Comparison of ENCODE assay signal across 12 mouse cellular contexts in genomic region chr7:81777667-81778218, GRCm38 (mm10). TPM values are rescaled to one million over a fixed set of nuclear protein-coding genes. Genes with fewer than 3 reads are reported as not detected.
A peak's percentile ranks its signal among the peaks of the same experiment; 100 is the strongest.
DNase-seq lines count a peak whose midpoint lies in the region; ATAC-seq and TF ChIP-seq lines count a peak whose summit lies in the region.
"Had no signal": no experiment of that assay in that cellular context is flagged by ENCODE, and none has a peak within 500 bp of the region (broad histone marks: within the 10 kb centered on the region; RNA-seq: fewer than 3 reads in every experiment).

No protein-coding gene starts in this region.

- no peaks in the 10 kb centered on the region for H3K9me3 ChIP-seq in forebrain, postnatal 0 days (ENCODE audit: low read length)
- H3K9me3 ChIP-seq in forebrain, embryonic 13.5 days (replicated peaks): no peaks in the 10 kb centered on the region
- no peaks in the 10 kb centered on the region for H3K9me3 ChIP-seq in liver, postnatal 0 days (ENCODE audit: low read length)
- no peaks in the 10 kb centered on the region for H3K9me3 ChIP-seq in liver, embryonic 11.5 days (ENCODE audit: control insufficient read depth, low read length)
- peaks cover 6% of the 10 kb centered on the region for H3K9me3 ChIP-seq in ES-Bruce4 (replicated peaks; ENCODE audit: control insufficient read depth, insufficient read depth, low read length, poor library complexity, severe bottlenecking)

- ATAC-seq in forebrain, postnatal 0 days: 0 out of 2 replicates have a peak, but pooled peaks have one; percentile 36
- ATAC-seq in forebrain, embryonic 13.5 days: no peak
- no peak for ATAC-seq in liver, postnatal 0 days
- no peak for ATAC-seq in liver, embryonic 11.5 days (replicated peaks; ENCODE audit: low FRiP score)
- ATAC-seq in activated CD4-positive, CD25-positive, alpha-beta regulatory T cell, adult 4 months: no peak

- TF ChIP-seq CTCF in forebrain, postnatal 0 days (IDR thresholded peaks at IDR 0.05; ENCODE audit: low read depth): peak; percentile 69
- TF ChIP-seq CTCF in liver, postnatal 0 days (IDR thresholded peaks at IDR 0.05; ENCODE audit: low read depth): peak; percentile 60
- peak; percentile 11 for TF ChIP-seq CTCF in ES-Bruce4 (IDR thresholded peaks at IDR 0.05; ENCODE audit: low read depth, low read length)

- H3K36me3 ChIP-seq in forebrain, postnatal 0 days (ENCODE audit: insufficient read depth): peaks cover 22% of the 10 kb centered on the region
- peaks cover 48% of the 10 kb centered on the region for H3K36me3 ChIP-seq in forebrain, embryonic 13.5 days (ENCODE audit: poor library complexity, severe bottlenecking)
- peaks cover 24% of the 10 kb centered on the region for H3K36me3 ChIP-seq in liver, postnatal 0 days (replicated peaks; ENCODE audit: insufficient read depth, low read length)
- H3K36me3 ChIP-seq in liver, embryonic 11.5 days (ENCODE audit: control insufficient read depth, insufficient read depth, low read length): peaks cover 22% of the 10 kb centered on the region
- peaks cover 5% of the 10 kb centered on the region; the same call in 1 of the 2 replicates for H3K36me3 ChIP-seq in ES-Bruce4 (ENCODE audit: control insufficient read depth, insufficient read depth, low read length, poor library complexity, severe bottlenecking)

- TF ChIP-seq EP300 in liver, postnatal 0 days (IDR thresholded peaks at IDR 0.05; ENCODE audit: low read depth): no peak
- no peak for TF ChIP-seq EP300 in ES-Bruce4 (IDR thresholded peaks at IDR 0.05; ENCODE audit: insufficient read depth, low read depth, low read length)

- no peak overlapping the region for H3K27ac ChIP-seq in forebrain, postnatal 0 days (ENCODE audit: low read depth, low read length)
- H3K27ac ChIP-seq in forebrain, embryonic 13.5 days: no peak overlapping the region
- no peak overlapping the region for H3K27ac ChIP-seq in liver, postnatal 0 days (ENCODE audit: low read depth)
- no peak overlapping the region for H3K27ac ChIP-seq in liver, embryonic 11.5 days (ENCODE audit: low read depth, low read length)
- H3K27ac ChIP-seq in ES-Bruce4 (ENCODE audit: insufficient read depth, low read length): no peak overlapping the region
- H3K27ac ChIP-seq: heart, embryonic 13.5 days; neural tube, embryonic 12.5 days had no signal

- TF ChIP-seq POLR2A in ES-Bruce4 (IDR thresholded peaks at IDR 0.05; ENCODE audit: insufficient read depth, low read length): no peak

- H3K4me1 ChIP-seq in forebrain, postnatal 0 days (ENCODE audit: insufficient read depth): no peaks in the 10 kb centered on the region
- no peaks in the 10 kb centered on the region for H3K4me1 ChIP-seq in forebrain, embryonic 13.5 days
- H3K4me1 ChIP-seq in liver, postnatal 0 days (ENCODE audit: insufficient read depth): peaks cover 3% of the 10 kb centered on the region; the same call in 1 of the 2 replicates
- H3K4me1 ChIP-seq in liver, embryonic 11.5 days (replicated peaks; ENCODE audit: control insufficient read depth, insufficient read depth, low read length): no peaks in the 10 kb centered on the region
- no peaks in the 10 kb centered on the region for H3K4me1 ChIP-seq in ES-Bruce4 (ENCODE audit: control insufficient read depth, insufficient read depth, low read length)
- H3K4me1 ChIP-seq: neural tube, embryonic 12.5 days had no signal

- peak; percentile 38 for DNase-seq in forebrain, postnatal 0 days
- DNase-seq in liver, postnatal 0 days: no peak
- no peak for DNase-seq in liver, embryonic 11.5 days (ENCODE audit: low spot score)
- DNase-seq in forelimb bud, embryonic 11.5 days (ENCODE audit: low read depth, low spot score): peak; percentile 12
- no peak for DNase-seq in embryo, embryonic 10.5 days (ENCODE audit: low spot score)
- DNase-seq: adrenal gland, postnatal 10 days; lung, postnatal 36 days had no signal

- H3K4me2 ChIP-seq in forebrain, postnatal 0 days (ENCODE audit: low read depth): no peak overlapping the region
- no peak overlapping the region for H3K4me2 ChIP-seq in forebrain, embryonic 13.5 days
- H3K4me2 ChIP-seq in liver, postnatal 0 days (ENCODE audit: low read depth, low read length): no peak overlapping the region
- H3K4me2 ChIP-seq in liver, embryonic 11.5 days: no peak overlapping the region
- H3K4me2 ChIP-seq: heart, embryonic 13.5 days; neural tube, embryonic 12.5 days had no signal

- H3K27me3 ChIP-seq in forebrain, postnatal 0 days (ENCODE audit: insufficient read depth, low read length): no peaks in the 10 kb centered on the region
- H3K27me3 ChIP-seq in forebrain, embryonic 13.5 days: no peaks in the 10 kb centered on the region
- H3K27me3 ChIP-seq in liver, postnatal 0 days (ENCODE audit: insufficient read depth, low read length): no peaks in the 10 kb centered on the region
- no peaks in the 10 kb centered on the region for H3K27me3 ChIP-seq in liver, embryonic 11.5 days (replicated peaks; ENCODE audit: control insufficient read depth, insufficient read depth, low read length)
- H3K27me3 ChIP-seq in ES-Bruce4 (ENCODE audit: control insufficient read depth, insufficient read depth, low read length, poor library complexity, severe bottlenecking): no peaks in the 10 kb centered on the region
- H3K27me3 ChIP-seq: heart, embryonic 13.5 days; neural tube, embryonic 12.5 days had no signal

- no peak overlapping the region for H3K4me3 ChIP-seq in forebrain, postnatal 0 days (ENCODE audit: low read depth, low read length)
- H3K4me3 ChIP-seq in forebrain, embryonic 13.5 days: no peak overlapping the region
- no peak overlapping the region for H3K4me3 ChIP-seq in liver, postnatal 0 days (ENCODE audit: low read depth, low read length)
- no peak overlapping the region for H3K4me3 ChIP-seq in liver, embryonic 11.5 days (ENCODE audit: low read depth, low read length)
- no peak overlapping the region for H3K4me3 ChIP-seq in ES-Bruce4 (ENCODE audit: low read depth, low read length)
- H3K4me3 ChIP-seq: heart, embryonic 13.5 days; neural tube, embryonic 12.5 days had no signal

- 67% methylated on average over 10 of the region's 10 CpGs for whole genome bisulfite sequencing in forebrain, postnatal 0 days
- WGBS in forebrain, embryonic 13.5 days: 76% methylated on average over 10 of the region's 10 CpGs
- WGBS in liver, postnatal 0 days (ENCODE audit: insufficient replicate concordance): 65% methylated on average over 10 of the region's 10 CpGs
- 77% methylated on average over 10 of the region's 10 CpGs for WGBS in liver, embryonic 11.5 days

- no peak overlapping the region for H3K9ac ChIP-seq in forebrain, postnatal 0 days
- H3K9ac ChIP-seq in forebrain, embryonic 13.5 days: no peak overlapping the region
- no peak overlapping the region for H3K9ac ChIP-seq in liver, postnatal 0 days (replicated peaks)
- no peak overlapping the region for H3K9ac ChIP-seq in liver, embryonic 11.5 days (ENCODE audit: low read depth, low read length)
- H3K9ac ChIP-seq in ES-Bruce4 (ENCODE audit: low read depth, poor library complexity, severe bottlenecking): no peak overlapping the region
- H3K9ac ChIP-seq: heart, embryonic 13.5 days; neural tube, embryonic 12.5 days had no signal

RNA-seq across cellular contexts. Expression of gene 3110040N11Rik, which starts 11.5 kb away (rescaled TPM):
- total RNA-seq in forebrain, postnatal 0 days (2014; rRNA removed): 46.3 and 50.9 TPM in 2 replicates
- polyA plus RNA-seq in forebrain, postnatal 0 days (2015; fragmentation: Nextera tagmentation; extraction: Ambion mirVana): 59.3 and 59.8 TPM in 2 replicates
- 47.8 and 49.8 TPM in 2 replicates for polyA plus RNA-seq in forebrain, embryonic 13.5 days (2015; fragmentation: Nextera tagmentation; extraction: Ambion mirVana)
- polyA plus RNA-seq in liver, postnatal 0 days (2015; fragmentation: Nextera tagmentation; extraction: Ambion mirVana): 21.8 and 24.3 TPM in 2 replicates
- 45.8 and 58.9 TPM in 2 replicates for polyA plus RNA-seq in liver, embryonic 11.5 days (2014; fragmentation: Nextera tagmentation; extraction: Ambion mirVana)
- 32.6 and 34.0 TPM in 2 replicates for polyA plus RNA-seq in ES-Bruce4 (2011; ENCODE audit: insufficient read depth, insufficient read length, low read depth, missing spikeins)
- 10 to 100 TPM; 71.6 to 82.9 TPM for polyA plus RNA-seq in activated CD4-positive, CD25-positive, alpha-beta regulatory T cell, adult 4 months (2017; shearing (Covaris generic))

RNA-seq across cellular contexts. Expression of gene Ramac, which starts 15.0 kb away (rescaled TPM):
- 105 and 125 TPM in 2 replicates for total RNA-seq in forebrain, postnatal 0 days (2014; rRNA removed)
- polyA plus RNA-seq in forebrain, postnatal 0 days (2015; fragmentation: Nextera tagmentation; extraction: Ambion mirVana): 186 and 200 TPM in 2 replicates
- polyA plus RNA-seq in forebrain, embryonic 13.5 days (2015; fragmentation: Nextera tagmentation; extraction: Ambion mirVana): 154 and 158 TPM in 2 replicates
- 72.1 and 78.7 TPM in 2 replicates for polyA plus RNA-seq in liver, postnatal 0 days (2015; fragmentation: Nextera tagmentation; extraction: Ambion mirVana)
- 98.0 and 103 TPM in 2 replicates for polyA plus RNA-seq in liver, embryonic 11.5 days (2014; fragmentation: Nextera tagmentation; extraction: Ambion mirVana)
- polyA plus RNA-seq in ES-Bruce4 (2011; ENCODE audit: insufficient read depth, insufficient read length, low read depth, missing spikeins): 40.6 and 42.8 TPM in 2 replicates
- 100 to 1,000 TPM; 159 to 170 TPM for polyA plus RNA-seq in activated CD4-positive, CD25-positive, alpha-beta regulatory T cell, adult 4 months (2017; shearing (Covaris generic))

RNA-seq across cellular contexts. Expression of gene Btbd1, which starts 51.5 kb away (rescaled TPM):
- 142 TPM in 2 replicates for total RNA-seq in forebrain, postnatal 0 days (2014; rRNA removed)
- polyA plus RNA-seq in forebrain, postnatal 0 days (2015; fragmentation: Nextera tagmentation; extraction: Ambion mirVana): 101 and 104 TPM in 2 replicates
- polyA plus RNA-seq in forebrain, embryonic 13.5 days (2015; fragmentation: Nextera tagmentation; extraction: Ambion mirVana): 86.0 and 86.9 TPM in 2 replicates
- polyA plus RNA-seq in liver, postnatal 0 days (2015; fragmentation: Nextera tagmentation; extraction: Ambion mirVana): 16.6 and 20.8 TPM in 2 replicates
- 52.0 and 52.7 TPM in 2 replicates for polyA plus RNA-seq in liver, embryonic 11.5 days (2014; fragmentation: Nextera tagmentation; extraction: Ambion mirVana)
- 150 and 152 TPM in 2 replicates for polyA plus RNA-seq in ES-Bruce4 (2011; ENCODE audit: insufficient read depth, insufficient read length, low read depth, missing spikeins)
- polyA plus RNA-seq in activated CD4-positive, CD25-positive, alpha-beta regulatory T cell, adult 4 months (2017; shearing (Covaris generic)): 10 to 100 TPM; 13.4 to 23.6 TPM

Comparison
In these comparisons a context has a peak if more than half of its experiments do, and no peak if none do; other contexts are left out.
1. DNase-seq: peak in forebrain, postnatal 0 days (single experiment) and forelimb bud, embryonic 11.5 days (single experiment); none in liver, postnatal 0 days (single experiment), liver, embryonic 11.5 days (single experiment) and embryo, embryonic 10.5 days (single experiment).
2. CTCF ChIP-seq: peak in every context shown above with its lines; median percentile 69 in forebrain, postnatal 0 days; 60 in liver, postnatal 0 days; 11 in ES-Bruce4.